Mouse (Mus musculus): ENCODE data around the gene Cx3cr1. TPM values are rescaled to one million over a fixed set of nuclear protein-coding genes. Genes with fewer than 3 reads are reported as not detected.

The Cx3cr1 gene
- polyA plus RNA-seq, 1 experiment from 2014 or later: 7.5 TPM

DNA sequence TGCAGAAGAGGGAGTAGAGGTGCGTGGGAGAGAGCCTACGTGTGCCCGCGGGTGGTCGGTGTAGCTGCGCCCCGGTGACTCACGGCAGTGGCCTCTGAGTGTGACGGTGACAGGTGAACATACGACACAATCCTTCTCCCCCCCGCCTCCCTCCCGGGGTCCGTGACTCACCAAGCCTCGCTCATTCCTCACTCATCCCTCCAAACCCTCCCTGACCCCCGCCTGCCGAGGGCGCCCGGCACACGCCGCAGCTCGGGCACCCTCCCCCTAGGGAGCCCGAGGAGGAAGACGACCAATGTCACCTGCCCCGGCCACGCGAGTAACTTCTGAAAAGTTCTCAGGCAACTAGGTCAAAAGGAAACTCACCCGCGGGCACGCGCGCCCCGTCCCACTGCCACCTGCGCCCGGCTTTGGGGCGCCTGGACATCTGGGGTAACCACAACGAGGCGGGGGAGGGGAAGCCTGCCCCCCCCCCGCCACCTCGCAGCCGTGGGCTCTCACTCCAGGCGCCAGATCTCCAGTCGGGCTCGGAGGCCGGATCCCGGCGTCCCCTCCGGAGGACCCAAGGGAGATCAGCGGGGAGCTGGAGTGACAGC is 86.6 kb downstream of the Cx3cr1 start:
- H3K27me3 ChIP-seq (ENCODE audit: control insufficient read depth, insufficient read depth, low read length): no peaks in the 10 kb centered on the region
- H3K27ac ChIP-seq (replicated peaks in 1 of 2; ENCODE audit: control insufficient read depth in 1 of 2, insufficient read depth in 1 of 2, low read depth in 2 of 2, low read length in 2 of 2): peak overlapping the region; percentile 99
- peak; percentile 18; the same call in 1 of the 2 replicates for ATAC-seq (ENCODE audit: insufficient number of reproducible peaks, insufficient read depth, low FRiP score, low read depth)
- H3K9ac ChIP-seq (ENCODE audit: low read length): peak overlapping the region; percentile 87
- 1% methylated on average over 41 of the region's 48 CpGs for WGBS
- H3K4me3 ChIP-seq (ENCODE audit: control insufficient read depth in 1 of 2, insufficient read depth in 1 of 2, low read depth in 1 of 2, low read length in 2 of 2): peak overlapping the region; percentile 87 to 90
- no peaks in the 10 kb centered on the region for H3K9me3 ChIP-seq (ENCODE audit: control insufficient read depth, low read length)
- H3K4me2 ChIP-seq (ENCODE audit: low read length): peak overlapping the region; percentile 96
- H3K4me1 ChIP-seq (ENCODE audit: control insufficient read depth in 2 of 2, insufficient read depth in 2 of 2, low read length in 2 of 2): peaks cover 46 to 55% of the 10 kb centered on the region in 2 experiments
- H3K36me3 ChIP-seq (ENCODE audit: control insufficient read depth, insufficient read depth, low read length): no peaks in the 10 kb centered on the region

DNA sequence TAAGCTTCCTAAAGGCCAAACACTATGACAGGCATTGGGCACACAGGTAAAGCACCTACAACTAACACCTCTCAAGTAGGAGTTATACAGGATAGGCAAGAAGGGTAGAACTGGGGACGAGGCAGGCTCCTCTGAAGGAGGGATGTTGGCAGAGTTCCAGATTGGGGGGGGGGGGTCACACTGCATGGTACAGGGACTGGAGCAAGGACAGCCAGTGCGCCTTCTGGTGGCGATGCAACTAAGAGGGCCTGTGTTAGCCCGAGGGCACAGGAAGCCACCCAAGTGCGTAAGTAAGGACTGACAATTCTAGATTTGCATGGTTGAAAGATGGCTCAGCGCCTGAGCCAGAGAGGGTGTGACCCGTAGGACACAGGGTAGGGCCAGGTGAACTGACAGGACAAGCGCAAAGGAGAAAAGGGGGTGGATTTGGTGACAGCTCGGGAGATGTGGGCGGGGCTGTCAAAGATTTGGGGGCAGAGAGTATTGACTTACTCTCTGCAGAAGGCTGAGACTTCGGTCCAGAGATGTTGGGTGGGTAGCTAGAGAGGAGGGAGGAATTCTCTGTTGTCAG is 87.4 kb downstream of the Cx3cr1 start:
- Histone ChIP-seq H3K27me3 (ENCODE audit: control insufficient read depth, insufficient read depth, low read length) (no peaks in the 10 kb centered on the region), H3K4me3 (ENCODE audit: control insufficient read depth in 1 of 2, insufficient read depth in 1 of 2, low read depth in 1 of 2, low read length in 2 of 2) (peak overlapping the region; percentile 87 to 90), H3K4me2 (ENCODE audit: low read length) (peak overlapping the region; percentile 96), H3K4me1 (ENCODE audit: control insufficient read depth in 2 of 2, insufficient read depth in 2 of 2, low read length in 2 of 2) (peaks cover 54 to 62% of the 10 kb centered on the region in 2 experiments), H3K36me3 (ENCODE audit: control insufficient read depth, insufficient read depth, low read length) (no peaks in the 10 kb centered on the region), H3K9ac (ENCODE audit: low read length) (peak overlapping the region; percentile 87), H3K9me3 (ENCODE audit: control insufficient read depth, low read length) (no peaks in the 10 kb centered on the region), H3K27ac (replicated peaks in 1 of 2; ENCODE audit: control insufficient read depth in 1 of 2, insufficient read depth in 1 of 2, low read depth in 2 of 2, low read length in 2 of 2) (peak overlapping the region; percentile 99)
- 2% methylated on average over 11 of the region's 11 CpGs for WGBS
- peak; percentile 17; the same call in 1 of the 2 replicates for ATAC-seq (ENCODE audit: insufficient number of reproducible peaks, insufficient read depth, low FRiP score, low read depth)

GRCm38 (mm10) chr9:119981183-119982179 is 88.2 kb downstream of the Cx3cr1 start:
- Histone ChIP-seq H3K4me2 (ENCODE audit: low read length) (peak overlapping the region; percentile 96), H3K27me3 (ENCODE audit: control insufficient read depth, insufficient read depth, low read length) (no peaks in the 10 kb centered on the region), H3K4me1 (ENCODE audit: control insufficient read depth in 2 of 2, insufficient read depth in 2 of 2, low read length in 2 of 2) (peaks cover 62 to 71% of the 10 kb centered on the region in 2 experiments), H3K27ac (replicated peaks in 1 of 2; ENCODE audit: control insufficient read depth in 1 of 2, insufficient read depth in 1 of 2, low read depth in 2 of 2, low read length in 2 of 2) (peak overlapping the region; percentile 99), H3K36me3 (ENCODE audit: control insufficient read depth, insufficient read depth, low read length) (no peaks in the 10 kb centered on the region), H3K9me3 (ENCODE audit: control insufficient read depth, low read length) (no peaks in the 10 kb centered on the region), H3K9ac (ENCODE audit: low read length) (peak overlapping the region; percentile 87), H3K4me3 (ENCODE audit: control insufficient read depth in 1 of 2, insufficient read depth in 1 of 2, low read depth in 1 of 2, low read length in 2 of 2) (peak overlapping the region; percentile 87 to 90)
- under 1% methylated on average over 14 of the region's 16 CpGs for WGBS
- ATAC-seq (ENCODE audit: insufficient number of reproducible peaks, insufficient read depth, low FRiP score, low read depth): peak; percentile 62

- Histone ChIP-seq H3K36me3 (ENCODE audit: control insufficient read depth, insufficient read depth, low read length) (peaks cover 4% of the 10 kb centered on the region; the same call in 1 of the 2 replicates), H3K27me3 (ENCODE audit: control insufficient read depth, insufficient read depth, low read length) (no peaks in the 10 kb centered on the region), H3K27ac (replicated peaks in 1 of 2; ENCODE audit: control insufficient read depth in 1 of 2, insufficient read depth in 1 of 2, low read depth in 2 of 2, low read length in 2 of 2) (peak overlapping the region; percentile 99), H3K4me1 (ENCODE audit: control insufficient read depth in 2 of 2, insufficient read depth in 2 of 2, low read length in 2 of 2) (peaks cover 63 to 73% of the 10 kb centered on the region in 2 experiments), H3K9me3 (ENCODE audit: control insufficient read depth, low read length) (no peaks in the 10 kb centered on the region), H3K4me3 (ENCODE audit: control insufficient read depth in 1 of 2, insufficient read depth in 1 of 2, low read depth in 1 of 2, low read length in 2 of 2) (peak overlapping the region; percentile 87 to 90), H3K4me2 (ENCODE audit: low read length) (peak overlapping the region; percentile 96), H3K9ac (ENCODE audit: low read length) (peak overlapping the region; percentile 87)
- WGBS: 0% methylated on average over 4 of the region's 4 CpGs
- ATAC-seq (ENCODE audit: insufficient number of reproducible peaks, insufficient read depth, low FRiP score, low read depth): no peak
These were observed 88.9 kb downstream of the Cx3cr1 start for GRCm38 (mm10) chr9:119980770-119981182.

- Histone ChIP-seq H3K9me3 (ENCODE audit: control insufficient read depth, low read length) (no peaks in the 10 kb centered on the region), H3K4me1 (ENCODE audit: control insufficient read depth in 2 of 2, insufficient read depth in 2 of 2, low read length in 2 of 2) (peaks cover 63 to 71% of the 10 kb centered on the region in 2 experiments), H3K27ac (replicated peaks in 1 of 2; ENCODE audit: control insufficient read depth in 1 of 2, insufficient read depth in 1 of 2, low read depth in 2 of 2, low read length in 2 of 2) (peak overlapping the region in 1 of 2 experiments; percentile 99; a peak in 3 of 4 replicates), H3K36me3 (ENCODE audit: control insufficient read depth, insufficient read depth, low read length) (peaks cover 11% of the 10 kb centered on the region), H3K9ac (ENCODE audit: low read length) (no peak overlapping the region), H3K4me2 (ENCODE audit: low read length) (no peak overlapping the region), H3K4me3 (ENCODE audit: control insufficient read depth in 1 of 2, insufficient read depth in 1 of 2, low read depth in 1 of 2, low read length in 2 of 2) (no peak overlapping the region), H3K27me3 (ENCODE audit: control insufficient read depth, insufficient read depth, low read length) (no peaks in the 10 kb centered on the region)
- ATAC-seq (ENCODE audit: insufficient number of reproducible peaks, insufficient read depth, low FRiP score, low read depth): no peak
- WGBS: 56% methylated on average over 2 of the region's 2 CpGs
These were observed 89.9 kb downstream of the Cx3cr1 start for GRCm38 (mm10) chr9:119979749-119980148.

GRCm38 (mm10) chr9:119978811-119979441 is 90.8 kb downstream of the Cx3cr1 start:
- peaks cover 15% of the 10 kb centered on the region for H3K36me3 ChIP-seq (ENCODE audit: control insufficient read depth, insufficient read depth, low read length)
- H3K9ac ChIP-seq (ENCODE audit: low read length): no peak overlapping the region; the same call in 1 of the 2 replicates
- no peaks in the 10 kb centered on the region for H3K27me3 ChIP-seq (ENCODE audit: control insufficient read depth, insufficient read depth, low read length)
- H3K9me3 ChIP-seq (ENCODE audit: control insufficient read depth, low read length): no peaks in the 10 kb centered on the region
- no peak overlapping the region for H3K4me2 ChIP-seq (ENCODE audit: low read length)
- no peak for ATAC-seq (ENCODE audit: insufficient number of reproducible peaks, insufficient read depth, low FRiP score, low read depth)
- no peak overlapping the region for H3K27ac ChIP-seq (replicated peaks in 1 of 2; ENCODE audit: control insufficient read depth in 1 of 2, insufficient read depth in 1 of 2, low read depth in 2 of 2, low read length in 2 of 2)
- H3K4me3 ChIP-seq (ENCODE audit: control insufficient read depth in 1 of 2, insufficient read depth in 1 of 2, low read depth in 1 of 2, low read length in 2 of 2): no peak overlapping the region
- 82% methylated on average over 6 of the region's 6 CpGs for WGBS
- H3K4me1 ChIP-seq (ENCODE audit: control insufficient read depth in 2 of 2, insufficient read depth in 2 of 2, low read length in 2 of 2): peaks cover 55 to 65% of the 10 kb centered on the region in 2 experiments
